Mouse (Mus musculus) lung, embryonic 14.5 days (tissue): Measurements from ENCODE around the gene Sobp. TPM values are rescaled to one million over a fixed set of nuclear protein-coding genes. Genes with fewer than 3 reads are reported as not detected.

Source experiments
- ATAC-seq: fragments of 200-750 bp; cut with Nextera tagmentation; 2 replicates; pipeline ENCODE4 v1.8.0; 2017; ENCODE audit warnings: mild to moderate bottlenecking, moderate TSS enrichment, moderate library complexity; ENCODE audit not compliant: insufficient read depth
- DNase-seq: peaks from one replicate; pipeline ENCODE4 v3.0.0-alpha.2; 2015
- H3K27ac ChIP-seq: fragments of 300-500 bp; sonication (generic); 2 replicates; pipeline ENCODE4 v1.5.1; 2014; ENCODE audit warnings: low read depth, mild to moderate bottlenecking, moderate library complexity
- H3K27me3 ChIP-seq: fragments of 300-500 bp; sonication (generic); 2 replicates; pipeline ENCODE4 v1.6.1; 2014; ENCODE audit warnings: low read length, control low read depth; ENCODE audit not compliant: insufficient read depth
- H3K36me3 ChIP-seq: fragments of 300-500 bp; sonication (generic); 2 replicates; pipeline ENCODE4 v1.6.1; 2014; ENCODE audit warnings: control low read depth; ENCODE audit not compliant: insufficient read depth
- H3K4me1 ChIP-seq: fragments of 300-500 bp; sonication (generic); 2 replicates; pipeline ENCODE4 v1.6.1; 2014; ENCODE audit warnings: antibody characterized with exemption, control low read depth; ENCODE audit not compliant: insufficient read depth
- H3K4me2 ChIP-seq: fragments of 300-500 bp; sonication (generic); 2 replicates; pipeline ENCODE4 v1.6.1; 2014; ENCODE audit warnings: mild to moderate bottlenecking
- H3K4me3 ChIP-seq: fragments of 300-500 bp; sonication (generic); 2 replicates; pipeline ENCODE4 v1.5.1; 2014; ENCODE audit warnings: low read depth, low read length
- H3K9ac ChIP-seq: fragments of 300-500 bp; sonication (generic); 2 replicates; pipeline ENCODE4 v1.6.1; 2014
- H3K9me3 ChIP-seq: fragments of 300-500 bp; sonication (generic); 2 replicates; pipeline ENCODE4 v1.6.1; 2016; ENCODE audit warnings: low read depth, low read length, control low read depth
- CTCF ChIP-seq: IDR thresholded peaks from 2 replicates; pipeline ENCODE4 v1.5.1; 2016; ENCODE audit warnings: antibody characterized with exemption, low read depth
- WGBS: fragments of 180-500 bp; shearing (Covaris S2); extraction: QIAGEN DNeasy Blood & Tissue Kit; methylation state at CpG from one replicate; pipeline ENCODE4 v1.1.7; 2014; 5-methylcytosine and 5-hydroxymethylcytosine counted together
- polyA plus RNA-seq: library from polyadenylated mRNA; unstranded; fragments of >200 nt; fragmentation: Nextera tagmentation; extraction: Ambion mirVana; gene quantifications from 2 replicates; pipeline ENCODE4 v1.2.1, GENCODE M21; 2014

Gene Sobp
- polyA plus RNA-seq, 1 experiment from 2014 or later = 0.66 TPM

- WGBS = 28% methylated on average over 6 of the region's 6 CpGs
- H3K4me1 ChIP-seq = no peaks in the 10 kb centered on the region
- H3K4me2 ChIP-seq = no peak overlapping the region
- DNase-seq = peak; percentile 58
- peak; percentile 60 for TF ChIP-seq CTCF
- no peaks in the 10 kb centered on the region for H3K36me3 ChIP-seq
- H3K27me3 ChIP-seq = no peaks in the 10 kb centered on the region
- H3K9ac ChIP-seq = no peak overlapping the region
- H3K27ac ChIP-seq = no peak overlapping the region
- no peaks in the 10 kb centered on the region for H3K9me3 ChIP-seq
- H3K4me3 ChIP-seq = no peak overlapping the region
- no peak for ATAC-seq
These were observed 37.5 kb upstream of the Sobp start for GRCm38 (mm10) chr10:43211866-43212265.

- TF ChIP-seq CTCF = no peak
- Histone ChIP-seq H3K27ac (no peak overlapping the region), H3K4me2 (no peak overlapping the region), H3K4me3 (no peak overlapping the region), H3K27me3 (no peaks in the 10 kb centered on the region), H3K9me3 (no peaks in the 10 kb centered on the region), H3K36me3 (no peaks in the 10 kb centered on the region), H3K4me1 (no peaks in the 10 kb centered on the region), H3K9ac (no peak overlapping the region)
- ATAC-seq (no peak), DNase-seq (no peak)
- WGBS = 81% methylated on average over 3 of the region's 3 CpGs
These were observed 29.5 kb upstream of the Sobp start for GRCm38 (mm10) chr10:43203865-43204264.

DNA sequence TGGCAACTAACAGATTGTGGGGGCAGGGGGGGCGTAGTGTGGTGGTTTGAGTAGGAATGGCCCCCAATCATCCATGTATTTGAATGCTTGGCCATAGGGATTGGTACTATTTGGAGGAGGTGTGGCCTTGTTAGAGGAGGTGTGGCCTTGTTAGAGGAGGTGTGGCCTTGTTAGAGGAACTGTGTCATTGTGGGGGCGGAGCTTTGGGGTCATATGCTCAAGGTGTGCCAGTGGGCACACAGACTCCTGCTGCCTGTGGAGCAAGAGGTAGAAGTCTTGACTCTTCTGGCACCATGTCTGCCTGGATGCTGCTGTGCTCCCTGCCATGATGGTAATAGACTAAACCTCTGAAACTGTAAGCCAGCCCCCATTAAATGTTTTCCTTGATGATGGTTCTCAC, 25.9 kb upstream of the Sobp start:
- TF ChIP-seq CTCF = no peak
- H3K9ac ChIP-seq = no peak overlapping the region
- H3K4me1 ChIP-seq = no peaks in the 10 kb centered on the region
- H3K36me3 ChIP-seq = no peaks in the 10 kb centered on the region
- no peak overlapping the region for H3K4me2 ChIP-seq
- H3K27ac ChIP-seq = no peak overlapping the region
- H3K27me3 ChIP-seq = no peaks in the 10 kb centered on the region
- no peak for DNase-seq
- WGBS = 93% methylated on average over 2 of the region's 2 CpGs
- H3K4me3 ChIP-seq = no peak overlapping the region
- no peaks in the 10 kb centered on the region for H3K9me3 ChIP-seq
- ATAC-seq = no peak

- Histone ChIP-seq H3K4me2 (no peak overlapping the region), H3K36me3 (no peaks in the 10 kb centered on the region), H3K27ac (no peak overlapping the region), H3K4me1 (no peaks in the 10 kb centered on the region), H3K4me3 (no peak overlapping the region), H3K9ac (no peak overlapping the region), H3K9me3 (no peaks in the 10 kb centered on the region), H3K27me3 (peaks cover 26% of the 10 kb centered on the region)
- 28% methylated on average over 5 of the region's 5 CpGs for WGBS
- DNase-seq (peak; percentile 73), ATAC-seq (peak; percentile 38; the same call in 1 of the 2 replicates)
- no peak for TF ChIP-seq CTCF
These were observed 6.1 kb upstream of the Sobp start for GRCm38 (mm10) chr10:43180313-43180912.

GRCm38 (mm10) chr10:43175156-43175601, 849 bp upstream of the Sobp start:
- no peaks in the 10 kb centered on the region for H3K36me3 ChIP-seq
- peak; percentile 10 for DNase-seq
- no peaks in the 10 kb centered on the region for H3K9me3 ChIP-seq
- peak overlapping the region; percentile 97 for H3K4me2 ChIP-seq
- ATAC-seq = peak; percentile 18; the same call in 1 of the 2 replicates
- no peak overlapping the region for H3K27ac ChIP-seq
- H3K27me3 ChIP-seq = peaks cover 58% of the 10 kb centered on the region
- peaks cover 3% of the 10 kb centered on the region; the same call in 1 of the 2 replicates for H3K4me1 ChIP-seq
- no peak overlapping the region; the same call in 1 of the 2 replicates for H3K9ac ChIP-seq
- no peak for TF ChIP-seq CTCF
- WGBS = 2% methylated on average over 18 of the region's 18 CpGs
- peak overlapping the region; percentile 70 for H3K4me3 ChIP-seq

GRCm38 (mm10) chr10:43173828-43174325, 453 bp downstream of the Sobp start:
- under 1% methylated on average over 29 of the region's 38 CpGs for WGBS
- peak overlapping the region; percentile 56 for H3K9ac ChIP-seq
- H3K9me3 ChIP-seq = no peaks in the 10 kb centered on the region
- ATAC-seq = peak; percentile 36; the same call in 1 of the 2 replicates
- H3K27ac ChIP-seq = no peak overlapping the region
- peak overlapping the region; percentile 70 for H3K4me3 ChIP-seq
- peaks cover 3% of the 10 kb centered on the region; the same call in 1 of the 2 replicates for H3K4me1 ChIP-seq
- peaks cover 55% of the 10 kb centered on the region for H3K27me3 ChIP-seq
- no peak for TF ChIP-seq CTCF
- DNase-seq = peak; percentile 30
- H3K4me2 ChIP-seq = peak overlapping the region; percentile 97
- H3K36me3 ChIP-seq = no peaks in the 10 kb centered on the region

DNA sequence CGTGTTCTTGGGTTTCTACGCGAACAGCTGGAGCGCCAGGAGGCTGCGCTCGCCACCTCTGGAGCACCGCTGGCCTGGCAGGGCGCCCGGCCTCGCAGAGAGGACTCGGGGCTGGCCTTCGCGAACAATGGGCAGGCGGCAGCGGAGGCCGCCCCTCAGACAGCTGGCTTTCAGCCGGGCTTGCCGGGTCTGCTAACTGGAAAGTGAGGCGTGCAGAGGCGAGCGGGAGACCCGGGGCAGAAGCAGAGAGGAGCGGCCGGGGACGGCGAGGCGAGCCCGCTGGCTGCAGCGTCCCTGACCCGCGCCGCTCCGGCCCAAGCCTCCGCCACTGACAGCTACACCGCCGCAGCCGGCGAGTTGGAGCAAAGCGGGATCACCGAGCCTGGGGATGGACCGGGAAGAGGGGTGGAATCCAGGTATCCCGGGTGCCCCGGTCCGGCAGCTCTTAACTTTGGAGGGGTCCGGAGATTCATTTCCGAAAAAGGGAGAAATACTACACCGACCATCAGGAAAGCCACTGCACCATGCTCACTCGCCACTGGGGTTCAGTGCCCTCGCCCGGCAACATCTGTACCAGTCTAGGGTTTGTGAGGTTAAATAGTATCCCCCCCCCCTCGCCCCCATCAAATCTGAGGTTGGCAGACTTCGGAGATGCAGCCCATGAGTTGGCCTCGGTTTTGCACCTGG, 1.0 kb downstream of the Sobp start:
- Histone ChIP-seq H3K27me3 (peaks cover 54% of the 10 kb centered on the region), H3K4me3 (peak overlapping the region; percentile 70), H3K4me1 (peaks cover 3% of the 10 kb centered on the region; the same call in 1 of the 2 replicates), H3K36me3 (no peaks in the 10 kb centered on the region), H3K9ac (peak overlapping the region; percentile 56), H3K27ac (no peak overlapping the region), H3K4me2 (peak overlapping the region; percentile 97), H3K9me3 (no peaks in the 10 kb centered on the region)
- WGBS = under 1% methylated on average over 48 of the region's 53 CpGs
- peak; percentile 18; the same call in 1 of the 2 replicates for TF ChIP-seq CTCF
- ATAC-seq (peak; percentile 59), DNase-seq (peak; percentile 87)
